Mouse (Mus musculus): ENCODE results near the gene Tppp3. TPM values are rescaled to one million over a fixed set of nuclear protein-coding genes. Genes with fewer than 3 reads are reported as not detected.

Gene Tppp3
- polyA plus RNA-seq, 1 experiment from 2014 or later = 94.2 TPM

Other genes with a start within 250 kb of the Tppp3 start
- gene D230025D16Rik, start 246.4 kb downstream of the Tppp3 start, polyA plus RNA-seq (2016; fragmentation: Nextera tagmentation; extraction: Ambion mirVana) = 29.9 and 30.5 TPM in 2 replicates
- 7.6 and 9.8 TPM in 2 replicates for gene B3gnt9, start 216.4 kb downstream of the Tppp3 start, polyA plus RNA-seq (2016; fragmentation: Nextera tagmentation; extraction: Ambion mirVana)
- gene Tradd, start 206.9 kb downstream of the Tppp3 start, polyA plus RNA-seq (2016; fragmentation: Nextera tagmentation; extraction: Ambion mirVana) = 11.0 and 14.6 TPM in 2 replicates
- gene Fbxl8, start 206.9 kb downstream of the Tppp3 start, polyA plus RNA-seq (2016; fragmentation: Nextera tagmentation; extraction: Ambion mirVana) = 0.77 and 0.87 TPM in 2 replicates
- gene Hsf4, start 201.7 kb downstream of the Tppp3 start, polyA plus RNA-seq (2016; fragmentation: Nextera tagmentation; extraction: Ambion mirVana) = 0.14 TPM in 1 of 2 replicates, not detected in the other
- 3.3 and 3.9 TPM in 2 replicates for gene Nol3, start 195.4 kb downstream of the Tppp3 start, polyA plus RNA-seq (2016; fragmentation: Nextera tagmentation; extraction: Ambion mirVana)
- gene 4931428F04Rik, start 181.7 kb downstream of the Tppp3 start, polyA plus RNA-seq (2016; fragmentation: Nextera tagmentation; extraction: Ambion mirVana) = 54.8 and 59.8 TPM in 2 replicates
- 12.0 and 12.8 TPM in 2 replicates for gene Exoc3l, start 175.4 kb downstream of the Tppp3 start, polyA plus RNA-seq (2016; fragmentation: Nextera tagmentation; extraction: Ambion mirVana)
- gene E2f4, start 173.9 kb downstream of the Tppp3 start, polyA plus RNA-seq (2016; fragmentation: Nextera tagmentation; extraction: Ambion mirVana) = 76.6 and 76.8 TPM in 2 replicates
- 1.7 and 2.4 TPM in 2 replicates for gene Elmo3, start 165.9 kb downstream of the Tppp3 start, polyA plus RNA-seq (2016; fragmentation: Nextera tagmentation; extraction: Ambion mirVana)
- gene Lrrc29, start 145.2 kb downstream of the Tppp3 start, polyA plus RNA-seq (2016; fragmentation: Nextera tagmentation; extraction: Ambion mirVana) = 1.2 and 1.3 TPM in 2 replicates
- 93.7 and 96.8 TPM in 2 replicates for gene Tmem208, start 145.2 kb downstream of the Tppp3 start, polyA plus RNA-seq (2016; fragmentation: Nextera tagmentation; extraction: Ambion mirVana)
- 1.1 and 2.0 TPM in 2 replicates for gene Fhod1, start 123.6 kb downstream of the Tppp3 start, polyA plus RNA-seq (2016; fragmentation: Nextera tagmentation; extraction: Ambion mirVana)
- gene Slc9a5, start 122.7 kb downstream of the Tppp3 start, polyA plus RNA-seq (2016; fragmentation: Nextera tagmentation; extraction: Ambion mirVana) = 4.6 and 5.4 TPM in 2 replicates
- 0.68 and 0.92 TPM in 2 replicates for gene Plekhg4, start 98.3 kb downstream of the Tppp3 start, polyA plus RNA-seq (2016; fragmentation: Nextera tagmentation; extraction: Ambion mirVana)
- gene Kctd19, start 58.0 kb downstream of the Tppp3 start, polyA plus RNA-seq (2016; fragmentation: Nextera tagmentation; extraction: Ambion mirVana) = not detected in 2 replicates
- gene Lrrc36, start 58.0 kb downstream of the Tppp3 start, polyA plus RNA-seq (2016; fragmentation: Nextera tagmentation; extraction: Ambion mirVana) = 3.4 and 3.6 TPM in 2 replicates
- gene Zdhhc1, start 25.4 kb upstream of the Tppp3 start, polyA plus RNA-seq (2016; fragmentation: Nextera tagmentation; extraction: Ambion mirVana) = 29.9 and 30.9 TPM in 2 replicates
- 20.1 and 23.5 TPM in 2 replicates for gene Hsd11b2, start 47.2 kb upstream of the Tppp3 start, polyA plus RNA-seq (2016; fragmentation: Nextera tagmentation; extraction: Ambion mirVana)
- 107 and 110 TPM in 2 replicates for gene Atp6v0d1, start 94.5 kb upstream of the Tppp3 start, polyA plus RNA-seq (2016; fragmentation: Nextera tagmentation; extraction: Ambion mirVana)
- gene Ripor1, start 133.7 kb upstream of the Tppp3 start, polyA plus RNA-seq (2016; fragmentation: Nextera tagmentation; extraction: Ambion mirVana) = 19.5 and 21.7 TPM in 2 replicates
- gene Ctcf, start 165.0 kb upstream of the Tppp3 start, polyA plus RNA-seq (2016; fragmentation: Nextera tagmentation; extraction: Ambion mirVana) = 157 TPM in 2 replicates
- 1.3 TPM in 1 of 2 replicates, not detected in the other for gene Agrp, start 165.9 kb upstream of the Tppp3 start, polyA plus RNA-seq (2016; fragmentation: Nextera tagmentation; extraction: Ambion mirVana)
- 8.7 and 9.0 TPM in 2 replicates for gene Carmil2, start 214.7 kb upstream of the Tppp3 start, polyA plus RNA-seq (2016; fragmentation: Nextera tagmentation; extraction: Ambion mirVana)
- 82.8 and 89.5 TPM in 2 replicates for gene Acd, start 229.6 kb upstream of the Tppp3 start, polyA plus RNA-seq (2016; fragmentation: Nextera tagmentation; extraction: Ambion mirVana)
- gene Pard6a, start 229.6 kb upstream of the Tppp3 start, polyA plus RNA-seq (2016; fragmentation: Nextera tagmentation; extraction: Ambion mirVana) = 31.7 and 32.7 TPM in 2 replicates
- 0.27 TPM in 1 of 2 replicates, not detected in the other for gene 4933405L10Rik, start 236.1 kb upstream of the Tppp3 start, polyA plus RNA-seq (2016; fragmentation: Nextera tagmentation; extraction: Ambion mirVana)
- 28.6 and 32.6 TPM in 2 replicates for gene Enkd1, start 236.7 kb upstream of the Tppp3 start, polyA plus RNA-seq (2016; fragmentation: Nextera tagmentation; extraction: Ambion mirVana)

All from midbrain, embryonic 12.5 days (tissue).